Mouse (Mus musculus) splenic B cell, adult 2 months (primary cell): Measurements from ENCODE around the gene Vmn1r15.

Experiments used
- DNase-seq: peaks from one replicate; pipeline ENCODE4 v3.0.0-alpha.2; 2011; ENCODE audit warnings: low read depth, low spot score
- H3K27me3 ChIP-seq: 2 replicates; pipeline ENCODE4 v1.6.1; 2012; ENCODE audit warnings: mild to moderate bottlenecking, low read length, moderate library complexity, mixed read lengths; ENCODE audit not compliant: control insufficient read depth, poor library complexity, insufficient read depth, severe bottlenecking
- H3K36me3 ChIP-seq: 2 replicates; pipeline ENCODE4 v1.6.1; 2012; ENCODE audit warnings: mild to moderate bottlenecking, low read length, moderate library complexity, mixed read lengths; ENCODE audit not compliant: control insufficient read depth, poor library complexity, insufficient read depth, severe bottlenecking

Vmn1r15 gene

DNA sequence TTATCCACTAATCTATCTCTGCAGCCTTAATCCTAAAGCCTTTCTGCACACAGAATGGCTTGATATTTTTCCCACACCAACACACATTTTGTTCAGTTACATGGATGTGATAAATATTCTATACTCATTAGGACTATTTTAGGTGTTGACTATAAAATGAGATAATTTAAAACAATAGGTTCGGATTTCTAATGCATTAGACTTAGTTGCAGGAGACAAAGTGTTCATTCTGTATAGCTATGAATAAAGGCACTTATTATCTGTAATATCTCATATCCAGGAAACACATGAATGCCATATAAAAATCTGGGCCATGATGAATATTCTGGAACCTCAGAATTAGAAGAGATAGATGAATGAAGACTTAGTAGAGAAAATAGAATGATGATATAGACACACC lies at the start of gene Vmn1r15:
Gene Vmn1r15, plus strand, starts transcription at position 301 of the 400 bp plus-strand sequence.
- Histone ChIP-seq H3K36me3 (no peaks in the 10 kb centered on the region), H3K27me3 (no peaks in the 10 kb centered on the region)
- DNase-seq, result no peak

DNA sequence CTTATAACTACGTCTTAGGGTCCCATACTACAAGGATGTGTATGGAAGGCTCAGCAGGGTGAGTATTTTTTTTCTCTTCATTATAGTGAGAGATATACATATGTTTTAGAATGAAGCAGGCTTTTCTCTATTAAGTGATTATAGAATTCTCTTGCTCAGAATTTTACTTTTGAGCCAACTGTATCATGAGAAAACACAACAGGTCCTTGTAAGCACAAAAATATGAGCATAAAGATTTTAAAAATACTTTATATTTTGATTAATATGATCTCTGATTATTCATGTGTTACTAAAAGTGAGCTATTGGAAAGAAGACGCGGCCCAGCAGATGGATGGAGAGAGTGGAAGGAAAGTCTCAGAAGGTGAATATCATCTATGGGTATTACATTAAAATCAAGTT lies 26.4 kb upstream of the Vmn1r15 start, which contains the start of gene Vmn1r14:
Gene Vmn1r14, plus strand, starts transcription at position 301 of the 400 bp plus-strand sequence.
- Histone ChIP-seq H3K36me3 (no peaks in the 10 kb centered on the region), H3K27me3 (no peaks in the 10 kb centered on the region)
- DNase-seq, result no peak

DNA sequence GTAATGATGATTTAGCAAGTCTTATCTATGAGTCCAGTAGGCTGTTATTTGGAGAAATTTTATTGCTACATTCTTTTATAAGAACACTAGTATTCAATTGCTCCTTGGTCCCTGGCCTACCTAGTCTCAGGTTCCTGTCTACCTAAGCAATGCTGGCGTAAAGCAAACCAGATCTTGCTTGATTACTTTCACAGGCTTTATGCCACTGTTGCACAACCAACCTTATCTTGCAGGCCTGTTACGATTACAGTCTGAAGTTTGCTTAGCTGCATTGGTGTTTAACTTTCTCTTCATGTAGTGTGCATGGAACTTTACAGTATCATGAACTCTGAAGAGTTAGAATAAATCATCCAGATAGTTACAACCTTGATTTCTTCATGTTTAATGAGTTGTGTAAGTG lies 3.2 kb downstream of the Vmn1r15 start:
- no peaks in the 10 kb centered on the region for H3K36me3 ChIP-seq
- DNase-seq, result no peak
- H3K27me3 ChIP-seq, result no peaks in the 10 kb centered on the region

DNA sequence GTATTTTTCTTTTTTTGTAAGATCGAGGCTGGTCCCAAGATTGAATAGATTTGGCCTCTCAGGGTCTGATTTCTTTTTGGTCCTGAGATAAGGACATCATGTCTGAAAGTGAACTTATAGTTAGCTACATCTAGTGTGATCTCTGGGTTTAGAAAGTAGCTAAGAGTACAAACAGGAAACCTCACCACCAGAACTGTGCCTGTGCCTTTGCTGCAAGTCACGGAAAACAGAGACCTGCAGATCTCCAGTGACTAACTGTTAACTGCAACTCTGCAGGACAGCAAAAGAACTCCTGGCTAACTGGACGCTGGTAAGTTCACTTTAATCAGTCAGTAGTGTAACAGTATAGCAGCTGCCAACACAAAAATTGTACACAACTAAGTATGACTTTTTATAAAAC lies 14.1 kb downstream of the Vmn1r15 start:
- Histone ChIP-seq H3K27me3 (no peaks in the 10 kb centered on the region), H3K36me3 (no peaks in the 10 kb centered on the region)
- DNase-seq, result no peak

DNA sequence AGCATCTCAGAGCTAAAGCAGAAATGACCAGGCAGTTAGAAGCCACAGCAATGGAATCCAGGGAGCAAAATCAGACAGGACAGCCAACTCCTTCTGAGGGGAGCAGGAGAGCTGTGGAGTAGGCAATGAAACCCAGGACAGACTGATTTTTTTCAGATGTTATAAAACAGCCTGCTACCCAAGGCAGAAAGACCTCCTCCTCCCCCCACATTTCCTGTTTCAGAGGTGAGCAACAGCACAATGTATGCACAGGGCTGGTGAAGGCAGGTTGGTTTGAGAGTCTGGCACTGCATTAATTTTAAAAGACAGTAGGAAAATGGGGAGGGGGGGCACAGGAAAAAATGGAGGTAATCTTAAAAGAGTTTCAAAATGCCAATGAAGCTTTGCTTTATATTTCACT lies 14.8 kb downstream of the Vmn1r15 start:
- H3K36me3 ChIP-seq, result no peaks in the 10 kb centered on the region
- no peak for DNase-seq

DNA sequence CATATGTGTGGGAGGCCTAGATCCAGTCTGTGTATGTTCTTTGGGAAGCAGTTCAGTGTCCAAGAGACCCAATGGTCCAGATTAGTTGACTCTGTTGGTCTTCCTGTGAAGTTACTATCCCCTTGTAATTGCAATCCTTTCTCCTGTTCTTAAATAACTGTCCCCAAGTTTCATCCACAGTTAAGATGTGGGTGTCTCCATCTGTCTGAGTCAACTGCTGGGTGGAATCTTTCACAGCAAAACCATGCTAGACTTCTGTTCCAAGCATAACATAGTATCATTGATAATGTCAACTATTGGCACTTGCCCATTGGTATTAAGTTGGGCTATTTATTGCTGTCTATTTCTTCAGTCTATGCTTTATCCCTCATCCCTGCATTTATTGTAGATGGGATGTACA lies 21.2 kb downstream of the Vmn1r15 start:
- Histone ChIP-seq H3K27me3 (no peaks in the 10 kb centered on the region), H3K36me3 (no peaks in the 10 kb centered on the region)
- no peak for DNase-seq

More for the DNA sequence above, 14.8 kb downstream of the Vmn1r15 start:
- no peaks in the 10 kb centered on the region for H3K27me3 ChIP-seq
